Mouse (Mus musculus) liver, embryonic 16.5 days (tissue): Measurements from ENCODE around the gene BC005624. TPM values are rescaled to one million over a fixed set of nuclear protein-coding genes. Genes with fewer than 3 reads are reported as not detected.

Source experiments
- ATAC-seq: fragments of 200-750 bp; cut with Nextera tagmentation; 2 replicates; pipeline ENCODE4 v1.8.0; 2017; ENCODE audit warnings: low read depth, mild to moderate bottlenecking, moderate number of reproducible peaks, moderate library complexity
- H3K27ac ChIP-seq: fragments of 300-500 bp; sonication (generic); 2 replicates; pipeline ENCODE4 v1.5.1; 2014; ENCODE audit warnings: mild to moderate bottlenecking, low read length
- H3K27me3 ChIP-seq: fragments of 300-500 bp; sonication (generic); 2 replicates; pipeline ENCODE4 v1.6.1; 2014; ENCODE audit warnings: low read depth, low read length, mixed read lengths; ENCODE audit not compliant: control insufficient read depth, insufficient read depth
- H3K36me3 ChIP-seq: fragments of 300-500 bp; sonication (generic); 2 replicates; pipeline ENCODE4 v1.6.1; 2014; ENCODE audit warnings: mild to moderate bottlenecking; ENCODE audit not compliant: control insufficient read depth, insufficient read depth
- H3K4me1 ChIP-seq: fragments of 300-500 bp; sonication (generic); 2 replicates; pipeline ENCODE4 v1.6.1; 2014; ENCODE audit warnings: low read depth, low read length, mixed read lengths; ENCODE audit not compliant: control insufficient read depth
- H3K4me2 ChIP-seq: fragments of 300-500 bp; sonication (generic); 2 replicates; pipeline ENCODE4 v1.6.1; 2014; ENCODE audit warnings: low read depth, low read length, mixed read lengths
- H3K4me3 ChIP-seq: fragments of 300-500 bp; sonication (generic); 2 replicates; pipeline ENCODE4 v1.5.1; 2014; ENCODE audit warnings: low read depth, mild to moderate bottlenecking, low read length
- H3K9ac ChIP-seq: fragments of 300-500 bp; sonication (generic); 2 replicates; pipeline ENCODE4 v1.6.1; 2014; ENCODE audit warnings: low read depth, low read length
- H3K9me3 ChIP-seq: fragments of 300-500 bp; sonication (generic); replicated peaks from 2 replicates; pipeline ENCODE4 v1.6.1; 2016; ENCODE audit warnings: low read length; ENCODE audit not compliant: control insufficient read depth
- WGBS: fragments of 180-500 bp; shearing (Covaris S2); extraction: QIAGEN DNeasy Blood & Tissue Kit; methylation state at CpG from one replicate; pipeline ENCODE4 v1.1.7; 2014; ENCODE audit not compliant: insufficient replicate concordance; 5-methylcytosine and 5-hydroxymethylcytosine counted together
- polyA plus RNA-seq: library from polyadenylated mRNA; unstranded; fragments of >200 nt; fragmentation: Nextera tagmentation; extraction: Ambion mirVana; gene quantifications from 2 replicates; pipeline ENCODE4 v1.2.1, GENCODE M21; 2015

The BC005624 gene
- polyA plus RNA-seq, 1 experiment from 2014 or later, result 23.1 TPM

DNA sequence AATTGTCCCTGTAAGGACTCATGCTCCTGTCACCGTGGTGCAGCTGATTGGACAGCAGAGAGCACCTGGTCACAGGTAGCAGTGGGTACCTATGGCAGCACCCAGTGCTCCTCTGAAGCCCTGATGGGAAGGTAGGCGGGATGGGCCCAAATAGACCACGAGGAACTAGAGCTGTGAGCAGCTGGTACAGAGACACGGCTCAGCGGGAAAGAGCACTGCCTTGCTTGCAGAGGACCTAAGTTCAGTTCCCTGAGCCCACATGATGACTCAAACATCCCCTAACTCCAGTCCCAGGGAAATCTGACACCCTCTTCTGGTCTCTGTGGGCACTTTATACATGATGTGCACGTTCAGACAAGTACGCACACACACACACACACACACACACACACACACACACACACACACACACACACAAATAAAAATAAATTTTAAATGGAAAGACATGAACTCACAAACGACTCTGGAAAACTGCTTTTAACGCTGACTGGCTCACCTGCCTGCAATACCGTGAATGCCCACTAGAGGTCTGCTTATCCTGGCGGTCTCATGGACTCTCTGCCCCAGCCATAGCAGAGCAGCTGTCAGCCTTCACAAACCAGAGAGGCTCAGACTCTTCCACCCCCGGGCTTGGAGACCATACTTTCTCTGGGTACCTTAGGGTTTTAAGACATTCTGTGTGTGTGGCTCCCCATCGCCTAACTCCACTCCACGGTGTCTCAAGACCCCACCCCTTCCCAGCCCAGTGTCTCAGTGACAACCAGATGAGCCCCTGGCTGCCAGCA is 54.0 kb downstream of the BC005624 start:
- Histone ChIP-seq H3K36me3 (no peaks in the 10 kb centered on the region), H3K9me3 (no peaks in the 10 kb centered on the region), H3K4me2 (peak overlapping the region; percentile 38), H3K4me3 (peak overlapping the region; percentile 5; the same call in 1 of the 2 replicates), H3K27ac (peak overlapping the region; percentile 41), H3K4me1 (peaks cover 17% of the 10 kb centered on the region), H3K9ac (no peak overlapping the region), H3K27me3 (no peaks in the 10 kb centered on the region)
- WGBS, result 22% methylated on average over 14 of the region's 14 CpGs
- ATAC-seq, result peak; percentile 61

DNA sequence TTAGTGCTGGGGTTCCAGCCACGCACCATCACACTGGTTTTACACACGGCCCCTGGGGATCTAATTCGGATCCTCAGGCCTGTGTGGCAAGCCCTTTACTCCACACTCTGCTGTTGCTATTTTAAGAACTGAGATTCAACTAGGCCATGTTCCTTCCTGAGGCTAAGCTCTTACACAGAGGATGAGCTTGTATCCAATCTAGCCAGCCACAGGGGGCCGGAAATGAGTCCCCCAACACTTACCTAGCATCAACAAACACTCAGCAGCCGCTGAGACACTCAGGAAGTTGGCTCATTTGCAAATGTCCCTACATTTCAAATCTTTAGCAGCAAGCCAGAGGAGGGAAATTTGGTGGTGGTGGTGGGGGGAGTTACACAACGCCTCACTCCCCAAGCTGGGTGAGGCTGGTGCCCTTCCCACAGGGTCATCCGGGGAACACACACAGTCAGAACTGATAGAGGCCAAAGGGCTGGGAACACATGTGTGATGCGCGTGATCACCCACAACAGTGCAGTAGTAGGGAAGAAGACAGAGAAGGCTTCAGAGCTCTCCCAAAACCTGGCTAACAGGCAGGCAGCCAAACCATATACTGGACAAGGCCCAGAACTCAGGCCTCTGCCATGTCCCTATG is 54.7 kb downstream of the BC005624 start:
- H3K27ac ChIP-seq, result peak overlapping the region; percentile 30; the same call in 1 of the 2 replicates
- no peaks in the 10 kb centered on the region for H3K36me3 ChIP-seq
- 48% methylated on average over 9 of the region's 9 CpGs for WGBS
- peaks cover 17% of the 10 kb centered on the region for H3K4me1 ChIP-seq
- no peak overlapping the region for H3K4me2 ChIP-seq
- H3K9me3 ChIP-seq, result no peaks in the 10 kb centered on the region
- H3K27me3 ChIP-seq, result no peaks in the 10 kb centered on the region
- no peak overlapping the region for H3K9ac ChIP-seq
- H3K4me3 ChIP-seq, result no peak overlapping the region
- ATAC-seq, result no peak

DNA sequence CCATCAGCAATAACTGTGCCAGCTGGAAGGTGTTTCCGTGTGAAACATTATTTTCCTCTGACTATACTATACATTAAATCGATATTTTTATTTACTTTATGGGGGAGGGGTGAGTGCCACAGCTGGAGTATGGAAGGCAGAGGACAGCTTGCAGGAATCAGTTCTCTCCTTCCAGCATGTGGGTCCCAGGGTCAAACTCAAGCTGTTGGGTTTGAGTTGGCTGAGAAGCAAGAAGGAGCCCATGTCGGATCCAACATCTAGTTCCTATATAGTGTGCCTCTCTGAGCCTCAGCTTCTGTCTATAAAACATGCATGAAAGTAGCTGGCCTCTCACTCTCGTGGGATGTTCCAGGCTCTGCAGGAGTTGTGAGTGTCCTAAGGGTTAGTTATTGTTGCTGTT is 55.6 kb downstream of the BC005624 start:
- Histone ChIP-seq H3K9ac (no peak overlapping the region), H3K27ac (no peak overlapping the region), H3K27me3 (no peaks in the 10 kb centered on the region), H3K4me1 (peaks cover 17% of the 10 kb centered on the region), H3K4me3 (no peak overlapping the region), H3K4me2 (no peak overlapping the region), H3K36me3 (no peaks in the 10 kb centered on the region), H3K9me3 (no peaks in the 10 kb centered on the region)
- 51% methylated on average over 4 of the region's 4 CpGs for WGBS
- ATAC-seq, result no peak

DNA sequence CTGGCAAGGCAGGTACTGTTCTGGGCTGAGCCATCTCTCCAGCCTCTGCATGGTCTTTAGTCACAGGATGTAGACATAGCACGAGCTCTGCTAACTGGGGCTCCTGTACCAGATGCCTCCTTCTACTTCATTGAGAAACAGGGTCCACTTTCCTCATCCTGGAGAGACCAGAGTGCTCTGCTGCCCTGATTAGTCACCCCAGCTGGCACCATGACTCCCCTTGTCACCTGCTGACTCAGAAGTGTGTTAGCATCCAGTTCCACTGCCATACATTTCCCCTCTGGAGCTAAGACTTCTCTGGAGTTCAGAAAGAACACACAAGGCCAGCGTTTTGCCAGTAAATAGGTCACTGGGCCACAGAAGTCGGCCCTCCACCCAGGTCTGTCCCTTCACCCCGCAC is 56.8 kb downstream of the BC005624 start:
- Histone ChIP-seq H3K4me2 (no peak overlapping the region), H3K36me3 (no peaks in the 10 kb centered on the region), H3K4me1 (peaks cover 17% of the 10 kb centered on the region), H3K27me3 (no peaks in the 10 kb centered on the region), H3K9me3 (no peaks in the 10 kb centered on the region), H3K4me3 (no peak overlapping the region), H3K9ac (no peak overlapping the region), H3K27ac (no peak overlapping the region)
- WGBS, result 48% methylated on average over 4 of the region's 4 CpGs
- no peak for ATAC-seq

GRCm38 (mm10) chr2:30923099-30923498 is 58.9 kb downstream of the BC005624 start:
- no peaks in the 10 kb centered on the region for H3K36me3 ChIP-seq
- no peak overlapping the region for H3K9ac ChIP-seq
- no peak overlapping the region for H3K4me2 ChIP-seq
- no peak for ATAC-seq
- no peak overlapping the region for H3K27ac ChIP-seq
- 55% methylated on average over 3 of the region's 3 CpGs for WGBS
- H3K27me3 ChIP-seq, result no peaks in the 10 kb centered on the region
- H3K9me3 ChIP-seq, result no peaks in the 10 kb centered on the region
- no peak overlapping the region for H3K4me3 ChIP-seq
- H3K4me1 ChIP-seq, result no peaks in the 10 kb centered on the region; the same call in 1 of the 2 replicates

Other genes starting within 250 kb of the BC005624 start
- gene 1700001O22Rik, start 178.5 kb downstream of the BC005624 start, polyA plus RNA-seq, result 0.09 TPM in 1 of 2 replicates, not detected in the other
- 23.2 and 24.9 TPM in 2 replicates for gene Ntmt1, start 174.4 kb downstream of the BC005624 start, polyA plus RNA-seq
- 27.8 and 29.1 TPM in 2 replicates for gene Asb6, start 151.9 kb downstream of the BC005624 start, polyA plus RNA-seq
- 0.18 TPM in 1 of 2 replicates, not detected in the other for gene Prrx2, start 147.2 kb downstream of the BC005624 start, polyA plus RNA-seq
- gene Ptges, start 52.3 kb downstream of the BC005624 start, polyA plus RNA-seq, result 0.35 and 0.37 TPM in 2 replicates
- gene Tor1b, start 29.2 kb downstream of the BC005624 start, polyA plus RNA-seq, result 15.8 and 15.9 TPM in 2 replicates
- gene Tor1a, start 14.3 kb downstream of the BC005624 start, polyA plus RNA-seq, result 36.0 and 36.3 TPM in 2 replicates
- gene Usp20, start 78 bp upstream of the BC005624 start, polyA plus RNA-seq, result 4.9 and 5.8 TPM in 2 replicates
- 5.2 and 5.9 TPM in 2 replicates for gene Fnbp1, start 159.8 kb upstream of the BC005624 start, polyA plus RNA-seq
- gene Gpr107, start 170.1 kb upstream of the BC005624 start, polyA plus RNA-seq, result 11.5 and 11.9 TPM in 2 replicates